Mouse (Mus musculus) hindbrain, embryonic 11.5 days (tissue): ENCODE data around the gene Anks3. TPM values are rescaled to one million over a fixed set of nuclear protein-coding genes. Genes with fewer than 3 reads are reported as not detected.

Experiments used
- ATAC-seq: fragments of 200-750 bp; cut with Nextera tagmentation; 2 replicates; pipeline ENCODE4 v1.8.0; 2017; ENCODE audit warnings: mild to moderate bottlenecking, moderate TSS enrichment, moderate library complexity; ENCODE audit not compliant: low FRiP score
- DNase-seq: peaks from one replicate; pipeline ENCODE4 v3.0.0-alpha.2; 2015; ENCODE audit warnings: low spot score
- H3K27ac ChIP-seq: fragments of 300-500 bp; sonication (generic); 2 replicates; pipeline ENCODE4 v1.5.1; 2014; ENCODE audit warnings: mild to moderate bottlenecking, low read depth, low read length
- H3K27me3 ChIP-seq: fragments of 300-500 bp; sonication (generic); 2 replicates; pipeline ENCODE4 v1.6.1; 2014; ENCODE audit warnings: mild to moderate bottlenecking, low read length, moderate library complexity, mixed read lengths; ENCODE audit not compliant: control insufficient read depth, insufficient read depth
- H3K36me3 ChIP-seq: fragments of 300-500 bp; sonication (generic); 2 replicates; pipeline ENCODE4 v1.6.1; 2014; ENCODE audit warnings: mild to moderate bottlenecking, low read length, moderate library complexity, mixed read lengths; ENCODE audit not compliant: control insufficient read depth, insufficient read depth
- H3K4me1 ChIP-seq: fragments of 300-500 bp; sonication (generic); replicated peaks from 2 replicates; pipeline ENCODE4 v1.6.1; 2014; ENCODE audit warnings: low read length, mixed read lengths; ENCODE audit not compliant: control insufficient read depth, insufficient read depth
- H3K4me2 ChIP-seq: fragments of 300-500 bp; sonication (generic); replicated peaks from 2 replicates; pipeline ENCODE4 v1.6.1; 2014; ENCODE audit warnings: mild to moderate bottlenecking, low read depth, low read length
- H3K4me3 ChIP-seq: fragments of 300-500 bp; sonication (generic); 2 replicates; pipeline ENCODE4 v1.5.1; 2014; ENCODE audit warnings: low read depth, low read length
- H3K9ac ChIP-seq: fragments of 300-500 bp; sonication (generic); 2 replicates; pipeline ENCODE4 v1.6.1; 2014; ENCODE audit warnings: low read depth, low read length
- H3K9me3 ChIP-seq: fragments of 300-500 bp; sonication (generic); 2 replicates; pipeline ENCODE4 v1.6.1; 2016; ENCODE audit warnings: low read length; ENCODE audit not compliant: control insufficient read depth
- WGBS: fragments of 180-500 bp; shearing (Covaris S2); extraction: QIAGEN DNeasy Blood & Tissue Kit; methylation state at CpG from one replicate; pipeline ENCODE4 v1.1.7; 2014; 5-methylcytosine and 5-hydroxymethylcytosine counted together
- polyA plus RNA-seq: library from polyadenylated mRNA; unstranded; fragments of >200 nt; fragmentation: Nextera tagmentation; extraction: Ambion mirVana; gene quantifications from 2 replicates; pipeline ENCODE4 v1.2.1, GENCODE M21; 2014

The Anks3 gene
- polyA plus RNA-seq, 1 experiment from 2014 or later = 46.6 TPM

DNA sequence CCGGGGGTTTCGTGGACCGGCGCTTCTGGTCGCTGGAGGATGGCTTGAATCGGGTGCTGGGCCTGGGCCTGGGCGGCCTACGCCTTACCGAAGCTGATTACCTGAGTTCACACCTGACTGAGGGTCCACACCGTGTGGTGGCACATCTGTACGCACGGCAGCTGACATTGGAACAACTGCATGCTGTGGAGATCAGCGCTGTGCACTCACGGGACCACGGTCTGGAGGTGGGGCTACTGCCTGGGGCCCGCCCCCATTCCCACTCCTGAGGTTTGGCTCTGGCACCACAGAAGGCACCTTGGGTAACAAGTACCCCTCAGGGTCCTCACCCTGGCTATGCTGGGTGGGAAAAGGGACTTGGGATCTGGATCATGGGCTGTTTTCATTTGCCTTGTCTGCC is 24.6 kb downstream of the Anks3 start:
- Histone ChIP-seq H3K4me3 (peak overlapping the region; percentile 71), H3K9ac (peak overlapping the region; percentile 83), H3K36me3 (peaks cover 13% of the 10 kb centered on the region; the same call in 1 of the 2 replicates), H3K27me3 (no peaks in the 10 kb centered on the region), H3K9me3 (no peaks in the 10 kb centered on the region), H3K4me1 (peaks cover 2% of the 10 kb centered on the region; the same call in 1 of the 2 replicates), H3K27ac (peak overlapping the region; percentile 70), H3K4me2 (peak overlapping the region; percentile 81)
- DNase-seq = no peak
- 4% methylated on average over 16 of the region's 16 CpGs for WGBS
- ATAC-seq = peak; percentile 77

DNA sequence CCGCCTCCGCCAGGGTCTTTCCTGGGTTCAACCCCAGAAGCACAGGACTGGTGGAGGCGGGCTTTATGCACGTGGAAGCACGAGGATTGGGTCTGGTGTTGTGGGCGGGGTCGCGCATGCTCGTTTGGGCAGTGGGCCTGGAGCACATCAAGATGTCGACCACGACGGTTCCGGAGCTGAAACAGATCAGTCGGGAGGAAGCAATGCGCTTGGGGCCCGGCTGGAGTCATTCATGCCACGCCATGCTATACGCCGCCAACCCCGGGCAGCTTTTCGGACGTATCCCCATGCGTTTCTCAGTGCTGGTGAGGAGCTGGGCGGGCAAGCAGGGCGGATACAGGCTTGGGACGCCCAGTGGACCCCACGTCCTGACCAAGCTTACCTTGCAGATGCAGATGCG is 25.0 kb downstream of the Anks3 start:
- H3K4me3 ChIP-seq = peak overlapping the region; percentile 71
- H3K27me3 ChIP-seq = no peaks in the 10 kb centered on the region
- 0% methylated on average over 28 of the region's 28 CpGs for WGBS
- peaks cover 13% of the 10 kb centered on the region; the same call in 1 of the 2 replicates for H3K36me3 ChIP-seq
- peak overlapping the region; percentile 81 for H3K4me2 ChIP-seq
- no peaks in the 10 kb centered on the region for H3K9me3 ChIP-seq
- H3K4me1 ChIP-seq = peaks cover 2% of the 10 kb centered on the region; the same call in 1 of the 2 replicates
- ATAC-seq = peak; percentile 97
- peak overlapping the region; percentile 83 for H3K9ac ChIP-seq
- peak; percentile 95 for DNase-seq
- peak overlapping the region; percentile 70 for H3K27ac ChIP-seq

- Histone ChIP-seq H3K4me3 (peak within 1 kb of the TSS; percentile 71), H3K27me3 (no peaks in the 10 kb centered on the region), H3K4me1 (peaks cover 2% of the 10 kb centered on the region; the same call in 1 of the 2 replicates), H3K4me2 (peak within 1 kb of the TSS; percentile 81), H3K9ac (peak within 1 kb of the TSS; percentile 83), H3K27ac (peak within 1 kb of the TSS; percentile 70), H3K9me3 (no peaks in the 10 kb centered on the region), H3K36me3 (peaks cover 16% of the 10 kb centered on the region; the same call in 1 of the 2 replicates)
- peak; percentile 6; the same call in 1 of the 2 replicates for ATAC-seq
- WGBS = 7% methylated on average over 2 of the region's 2 CpGs
- DNase-seq = no peak
Observed at GRCm38 (mm10) chr16:4938461-4938860, 25.5 kb downstream of the Anks3 start, which contains the start of gene Nudt16l1. Gene Nudt16l1, plus strand, starts transcription at chr16:4938761.

GRCm38 (mm10) chr16:4937351-4938190 is 26.4 kb downstream of the Anks3 start:
- Histone ChIP-seq H3K9me3 (no peaks in the 10 kb centered on the region), H3K4me3 (no peak overlapping the region), H3K9ac (no peak overlapping the region), H3K4me2 (no peak overlapping the region), H3K27ac (no peak overlapping the region), H3K36me3 (peaks cover 12% of the 10 kb centered on the region; the same call in 1 of the 2 replicates), H3K4me1 (peaks cover 2% of the 10 kb centered on the region; the same call in 1 of the 2 replicates), H3K27me3 (no peaks in the 10 kb centered on the region)
- DNase-seq (no peak), ATAC-seq (no peak)
- 87% methylated on average over 8 of the region's 8 CpGs for WGBS

- H3K9me3 ChIP-seq = no peaks in the 10 kb centered on the region
- no peak for ATAC-seq
- 92% methylated on average over 10 of the region's 10 CpGs for WGBS
- no peak overlapping the region for H3K4me3 ChIP-seq
- H3K27ac ChIP-seq = no peak overlapping the region
- peaks cover 6% of the 10 kb centered on the region; the same call in 1 of the 2 replicates for H3K36me3 ChIP-seq
- DNase-seq = no peak
- no peaks in the 10 kb centered on the region for H3K27me3 ChIP-seq
- H3K4me2 ChIP-seq = no peak overlapping the region
- peaks cover 2% of the 10 kb centered on the region; the same call in 1 of the 2 replicates for H3K4me1 ChIP-seq
- H3K9ac ChIP-seq = no peak overlapping the region
Observed at GRCm38 (mm10) chr16:4935931-4936703, 27.9 kb downstream of the Anks3 start.

DNA sequence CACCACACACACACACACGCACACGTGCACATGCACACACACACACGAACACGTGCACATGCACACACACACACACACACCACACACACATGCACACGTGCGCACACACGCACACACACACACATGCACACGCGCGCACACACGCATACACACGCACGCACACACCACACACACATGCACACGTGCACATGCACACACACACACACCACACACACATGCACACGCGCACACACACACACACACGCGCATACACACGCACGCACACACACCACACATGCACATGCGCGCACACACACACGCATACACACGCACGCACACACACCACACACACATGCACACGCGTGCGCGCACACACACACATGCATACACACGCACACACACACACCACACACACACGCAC is 28.6 kb downstream of the Anks3 start:
- H3K9me3 ChIP-seq = no peaks in the 10 kb centered on the region
- H3K27me3 ChIP-seq = no peaks in the 10 kb centered on the region
- no peak overlapping the region for H3K27ac ChIP-seq
- H3K9ac ChIP-seq = no peak overlapping the region
- WGBS = 98% methylated on average over 31 of the region's 31 CpGs
- H3K36me3 ChIP-seq = peaks cover 8% of the 10 kb centered on the region; the same call in 1 of the 2 replicates
- no peak overlapping the region for H3K4me2 ChIP-seq
- no peak overlapping the region for H3K4me3 ChIP-seq
- H3K4me1 ChIP-seq = peaks cover 2% of the 10 kb centered on the region; the same call in 1 of the 2 replicates
- no peak for DNase-seq
- ATAC-seq = no peak

GRCm38 (mm10) chr16:4932429-4932828 is 31.6 kb downstream of the Anks3 start:
- Histone ChIP-seq H3K4me3 (no peak overlapping the region), H3K36me3 (peaks cover 8% of the 10 kb centered on the region; the same call in 1 of the 2 replicates), H3K27ac (no peak overlapping the region), H3K4me2 (no peak overlapping the region), H3K9ac (no peak overlapping the region), H3K4me1 (no peaks in the 10 kb centered on the region), H3K27me3 (no peaks in the 10 kb centered on the region), H3K9me3 (no peaks in the 10 kb centered on the region)
- DNase-seq (no peak), ATAC-seq (no peak)
- 92% methylated on average over 3 of the region's 3 CpGs for WGBS

DNA sequence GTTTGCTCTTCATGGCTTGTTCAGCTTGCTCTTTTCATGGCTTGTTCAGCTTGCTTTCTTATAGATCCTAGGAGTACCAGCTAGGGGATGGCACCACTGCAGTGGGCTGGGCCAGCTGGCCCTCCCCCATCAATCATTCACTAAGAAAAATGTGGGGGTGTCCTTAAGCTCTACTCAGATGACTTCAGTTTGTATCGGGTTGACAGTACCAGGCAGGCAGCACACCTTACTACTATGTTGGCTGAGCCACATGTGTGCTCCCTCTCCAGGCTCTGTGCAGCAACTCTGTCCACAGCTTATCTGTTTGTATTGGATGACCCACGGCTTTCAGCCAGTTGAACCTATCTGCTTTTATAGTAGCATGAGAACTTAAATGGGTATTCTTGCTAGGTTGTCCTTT is 35.5 kb downstream of the Anks3 start:
- Histone ChIP-seq H3K36me3 (peaks cover 9% of the 10 kb centered on the region; the same call in 1 of the 2 replicates), H3K9me3 (no peaks in the 10 kb centered on the region), H3K4me1 (no peaks in the 10 kb centered on the region), H3K4me3 (no peak overlapping the region), H3K27ac (no peak overlapping the region), H3K4me2 (no peak overlapping the region), H3K27me3 (no peaks in the 10 kb centered on the region), H3K9ac (no peak overlapping the region)
- 90% methylated on average over 2 of the region's 2 CpGs for WGBS
- DNase-seq = no peak
- no peak for ATAC-seq
